Mouse (Mus musculus) spleen, postnatal 4 days (tissue): ENCODE measurements around the gene Ephx1.
"Not testable (repeated sequence)": the region's sequence is repeated elsewhere in the genome, so short reads cannot be mapped to it uniquely, and the experiment has no call there.

Experiments used
- DNase-seq, 2 experiments: peaks; one replicate each; pipeline ENCODE4 v3.0.0; 2022; ENCODE audit warnings: low spot score in 2 of 2

Ephx1 gene

DNA sequence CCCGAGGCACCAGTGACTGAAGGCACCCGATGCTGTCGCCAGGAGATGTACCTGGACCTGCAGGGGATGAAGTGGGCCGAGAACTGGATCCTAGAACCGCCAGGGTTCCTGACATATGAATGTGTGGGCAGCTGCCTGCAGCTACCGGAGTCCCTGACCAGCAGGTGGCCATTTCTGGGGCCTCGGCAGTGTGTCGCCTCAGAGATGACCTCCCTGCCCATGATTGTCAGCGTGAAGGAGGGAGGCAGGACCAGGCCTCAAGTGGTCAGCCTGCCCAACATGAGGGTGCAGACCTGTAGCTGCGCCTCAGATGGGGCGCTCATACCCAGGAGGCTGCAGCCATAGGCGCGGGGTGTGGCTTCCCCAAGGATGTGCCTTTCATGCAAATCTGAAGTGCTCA lies 83.1 kb downstream of the Ephx1 start:
- not testable (repeated sequence) for DNase-seq

DNA sequence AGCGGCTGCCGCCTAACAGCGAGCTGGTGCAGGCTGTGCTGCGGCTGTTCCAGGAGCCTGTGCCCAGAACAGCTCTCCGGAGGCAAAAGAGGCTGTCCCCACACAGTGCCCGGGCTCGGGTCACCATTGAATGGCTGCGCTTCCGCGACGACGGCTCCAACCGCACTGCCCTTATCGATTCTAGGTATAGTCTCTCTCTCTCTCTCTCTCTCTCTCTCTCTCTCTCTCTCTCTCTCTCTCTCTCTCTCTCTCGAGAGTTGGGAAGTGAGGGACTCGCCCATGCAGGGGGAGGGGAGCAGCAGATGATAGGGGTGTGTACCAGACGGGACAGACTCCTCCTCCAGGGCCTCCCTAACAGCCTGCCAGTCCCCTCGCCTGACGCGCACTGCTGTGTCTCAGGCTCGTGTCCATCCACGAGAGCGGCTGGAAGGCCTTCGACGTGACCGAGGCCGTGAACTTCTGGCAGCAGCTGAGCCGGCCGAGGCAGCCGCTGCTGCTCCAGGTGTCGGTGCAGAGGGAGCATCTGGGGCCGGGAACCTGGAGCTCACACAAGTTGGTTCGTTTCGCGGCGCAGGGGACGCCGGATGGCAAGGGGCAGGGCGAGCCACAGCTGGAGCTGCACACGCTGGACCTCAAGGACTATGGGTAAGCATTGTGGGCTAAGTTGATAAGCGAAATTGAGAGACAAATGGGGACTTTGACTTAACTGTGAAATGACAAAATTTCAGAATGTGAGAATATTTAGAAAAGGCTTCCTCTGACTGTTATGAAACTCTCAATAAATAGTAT lies 83.9 kb downstream of the Ephx1 start:
- peak in 1 of 2 experiments; percentile 54 for DNase-seq

DNA sequence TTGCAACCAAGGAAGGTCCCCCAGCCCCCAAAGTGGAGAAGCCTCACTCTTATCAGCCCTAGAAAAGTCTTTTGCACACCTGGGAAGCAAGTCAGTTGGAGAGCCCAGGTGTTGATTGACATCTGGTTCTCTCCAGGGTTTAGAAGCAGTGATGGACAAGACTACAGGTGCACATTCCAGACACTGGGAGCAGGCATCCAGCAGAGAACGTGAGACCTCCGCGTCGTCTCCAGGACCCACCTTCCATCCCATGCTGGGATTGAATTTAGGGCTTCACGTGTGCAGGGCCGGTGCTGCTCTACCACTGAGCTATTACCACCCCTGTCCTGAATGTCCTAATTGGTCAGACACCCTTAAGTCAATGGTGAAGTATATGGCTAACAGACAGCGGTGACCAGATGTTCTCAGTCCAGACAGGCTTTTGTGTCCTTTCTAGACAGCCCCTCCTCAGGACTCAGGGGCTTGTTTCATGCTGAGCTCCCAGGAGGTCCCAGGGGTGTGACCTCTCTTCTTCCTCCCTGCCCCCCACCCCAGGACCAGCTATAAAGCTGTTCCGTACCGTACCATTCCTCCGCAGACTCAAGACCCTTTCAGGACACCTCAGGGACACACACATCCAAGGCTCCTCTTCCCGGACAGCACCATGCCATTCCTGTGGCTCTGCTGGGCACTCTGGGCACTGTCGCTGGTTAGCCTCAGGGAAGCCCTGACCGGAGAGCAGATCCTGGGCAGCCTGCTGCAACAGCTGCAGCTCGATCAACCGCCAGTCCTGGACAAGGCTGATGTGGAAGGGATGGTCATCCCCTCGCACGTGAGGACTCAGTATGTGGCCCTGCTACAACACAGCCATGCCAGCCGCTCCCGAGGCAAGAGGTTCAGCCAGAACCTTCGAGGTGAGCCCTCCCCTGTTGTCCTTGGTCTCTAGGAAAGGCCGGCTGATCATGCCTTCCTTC lies 86.0 kb downstream of the Ephx1 start, which contains the start of gene Lefty1:
Gene Lefty1 (plus strand): TSS at position 556 of the 953 bp plus-strand sequence.
- DNase-seq, result no peak

DNA sequence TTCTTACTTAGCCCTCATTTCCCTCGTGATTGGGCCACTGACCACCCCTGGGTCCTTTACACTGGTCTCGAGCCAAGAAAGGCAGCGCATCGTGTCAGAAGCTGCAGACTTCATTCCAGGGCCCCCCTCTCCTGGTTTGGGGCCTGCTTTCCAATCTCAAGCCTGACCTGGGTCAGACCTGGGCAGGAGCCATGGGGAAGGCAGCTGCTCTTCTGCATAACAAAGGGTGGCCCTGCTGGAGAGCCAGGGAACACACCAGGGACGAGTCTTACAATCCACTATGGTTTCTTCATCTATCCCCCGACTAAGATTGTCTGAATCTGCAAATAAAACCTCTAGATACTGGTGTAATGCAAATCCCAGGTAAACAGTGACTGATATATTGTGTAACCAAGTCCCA lies 87.0 kb downstream of the Ephx1 start:
- no peak for DNase-seq

DNA sequence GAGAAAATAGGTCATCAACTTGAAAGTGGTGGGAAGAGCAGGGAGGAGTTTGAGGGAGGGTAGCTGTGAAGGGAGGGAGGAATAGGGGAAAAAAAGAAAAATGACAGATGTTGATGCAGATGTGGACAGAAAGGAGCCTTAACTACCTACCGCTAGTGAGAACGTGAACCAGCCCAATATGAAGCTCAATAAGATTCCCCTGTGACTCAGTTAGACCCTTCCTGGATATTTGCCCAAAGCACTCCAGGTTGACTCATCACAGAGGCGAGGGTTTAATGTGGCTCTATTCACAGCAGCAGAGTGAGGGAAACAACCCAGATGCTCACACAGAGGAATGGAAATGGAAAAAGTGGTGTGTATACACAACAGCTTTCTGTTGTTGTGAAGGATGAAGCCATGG lies 89.6 kb downstream of the Ephx1 start:
- DNase-seq, result no peak

DNA sequence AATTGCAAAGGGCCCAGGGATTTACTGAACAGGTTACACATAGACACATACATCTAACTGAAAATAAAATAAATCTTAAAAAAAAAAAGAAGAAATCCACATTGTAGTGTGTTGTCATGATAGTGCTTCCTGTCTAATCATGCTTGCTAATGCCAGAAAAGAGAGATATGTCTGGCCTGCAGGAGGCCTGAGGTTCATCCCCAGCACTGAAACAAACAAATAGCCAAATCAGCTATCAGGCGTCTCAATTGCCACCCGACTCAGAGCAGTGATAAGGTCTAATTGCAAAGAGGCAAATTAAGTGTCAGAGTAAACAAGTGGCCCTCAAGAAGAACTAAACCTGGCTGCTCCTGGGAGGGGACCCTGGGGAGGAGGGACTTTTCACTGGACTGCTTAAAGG lies 91.1 kb downstream of the Ephx1 start:
- no peak for DNase-seq

DNA sequence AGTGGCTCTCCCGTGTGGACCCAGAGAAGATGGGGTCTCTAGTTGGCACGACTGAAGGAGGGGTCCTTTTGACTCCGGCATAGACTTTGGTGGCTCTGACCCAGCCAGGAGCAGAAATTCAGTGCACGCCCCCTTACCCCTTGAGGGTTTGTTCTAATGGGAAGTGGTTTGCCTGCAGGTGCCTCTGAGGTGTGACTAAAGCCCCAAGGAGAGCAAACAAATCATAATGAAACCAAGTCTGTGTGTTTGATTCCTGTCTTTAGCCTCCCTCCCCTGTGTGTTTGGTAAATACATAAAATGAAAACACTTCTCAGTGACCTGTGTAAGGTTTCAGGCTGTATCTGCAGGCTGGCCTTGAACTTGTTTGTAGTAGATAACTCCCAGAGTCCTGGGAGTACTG lies 94.4 kb downstream of the Ephx1 start:
- no peak for DNase-seq
